Mouse (Mus musculus): ENCODE measurements around the gene Twist2.

The Twist2 gene

DNA sequence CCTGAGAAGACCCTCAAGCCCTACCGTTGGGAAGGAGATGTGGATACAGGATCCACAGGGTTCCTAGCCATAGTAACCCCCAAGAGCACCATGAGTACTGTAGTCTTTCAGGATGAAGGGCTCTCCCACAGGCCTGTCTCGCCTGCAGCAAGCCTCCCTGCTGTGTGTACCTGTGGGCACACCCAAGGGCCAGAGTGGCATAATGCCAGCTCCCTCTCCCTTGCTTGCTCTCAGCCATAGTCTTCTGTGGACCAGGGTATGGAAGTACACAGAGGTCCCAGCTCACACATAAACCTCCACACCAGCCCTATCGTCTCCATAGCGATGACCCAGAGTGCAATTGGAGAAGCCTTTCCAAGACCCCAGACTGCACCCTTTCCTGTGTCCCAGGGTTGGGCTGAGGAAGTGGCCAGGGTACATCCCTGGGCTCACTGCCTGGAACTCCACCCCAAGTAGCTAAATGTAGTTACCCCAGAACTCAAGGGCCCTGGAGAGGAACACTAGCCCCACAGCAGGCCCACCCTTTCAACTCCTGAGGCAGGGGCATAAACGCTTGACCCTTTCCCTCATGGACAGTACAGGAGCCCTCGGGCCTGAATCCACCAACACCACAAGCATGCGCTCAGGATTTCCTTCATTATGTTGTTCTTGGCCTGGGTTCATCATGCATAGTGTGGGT, 73.9 kb downstream of the Twist2 start:
- DNase-seq = no peak

GRCm38 (mm10) chr1:91878696-91879095, 77.4 kb downstream of the Twist2 start:
- DNase-seq = no peak

GRCm38 (mm10) chr1:91880156-91880555, 78.9 kb downstream of the Twist2 start:
- no peak for DNase-seq

DNA sequence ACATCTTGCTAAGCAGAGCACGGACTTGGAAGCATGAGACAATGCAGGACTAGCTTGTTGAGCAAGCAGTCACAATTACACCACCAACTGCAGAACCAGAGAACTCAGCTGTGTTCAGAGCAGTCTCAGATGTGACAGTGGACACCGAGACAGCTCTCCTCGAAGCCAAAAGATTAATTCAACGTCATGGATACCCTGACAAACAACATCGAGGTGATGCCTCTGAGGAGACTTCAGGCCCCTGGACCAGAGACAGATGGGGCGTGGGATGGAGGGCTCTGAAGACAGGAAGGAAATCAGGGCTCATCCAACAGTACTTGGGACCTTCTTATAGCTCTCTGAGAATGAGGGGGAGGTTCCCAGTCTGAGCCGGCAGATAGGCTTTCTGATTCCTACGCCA, 79.6 kb downstream of the Twist2 start:
- peak; percentile 18 for DNase-seq

DNA sequence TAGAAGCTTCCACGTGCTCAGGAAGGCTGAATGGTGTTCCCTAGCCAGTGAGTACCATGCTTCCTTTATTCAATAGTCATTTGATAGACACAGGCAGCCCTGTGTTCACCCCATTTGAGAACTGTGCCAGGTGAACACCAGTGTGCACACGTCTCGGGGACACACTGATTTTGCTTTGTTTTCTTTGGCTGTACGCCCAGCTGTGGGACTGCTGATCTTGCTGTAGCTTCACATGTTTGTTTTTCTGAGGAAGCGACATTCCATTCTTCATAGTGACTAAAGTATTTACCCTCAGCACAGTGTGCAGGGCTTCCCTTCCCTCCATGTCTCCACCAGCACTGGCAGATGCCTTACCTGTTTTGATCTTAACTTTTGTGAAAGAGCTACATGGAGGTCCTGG, 81.9 kb downstream of the Twist2 start:
- DNase-seq = peak; percentile 38

DNA sequence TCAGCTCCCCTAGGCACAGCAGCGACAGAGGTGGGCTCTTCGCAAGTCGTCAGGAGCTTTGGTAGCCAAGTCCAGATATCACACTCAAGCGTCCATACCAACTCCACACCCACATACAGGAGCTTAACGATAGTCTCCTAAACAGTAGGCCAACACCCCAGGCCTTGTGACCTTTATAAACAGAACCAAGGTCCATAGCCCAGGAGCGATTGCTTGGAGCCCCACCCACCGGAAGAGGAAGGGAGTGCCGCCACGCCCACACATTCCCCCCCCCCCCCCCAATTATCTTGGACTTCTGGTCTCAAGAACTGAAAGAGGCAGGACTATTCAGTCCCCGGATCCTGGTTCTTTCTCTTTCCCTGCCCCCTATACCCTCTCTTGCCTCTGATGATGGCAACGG, 92.3 kb downstream of the Twist2 start:
- DNase-seq = no peak

DNA sequence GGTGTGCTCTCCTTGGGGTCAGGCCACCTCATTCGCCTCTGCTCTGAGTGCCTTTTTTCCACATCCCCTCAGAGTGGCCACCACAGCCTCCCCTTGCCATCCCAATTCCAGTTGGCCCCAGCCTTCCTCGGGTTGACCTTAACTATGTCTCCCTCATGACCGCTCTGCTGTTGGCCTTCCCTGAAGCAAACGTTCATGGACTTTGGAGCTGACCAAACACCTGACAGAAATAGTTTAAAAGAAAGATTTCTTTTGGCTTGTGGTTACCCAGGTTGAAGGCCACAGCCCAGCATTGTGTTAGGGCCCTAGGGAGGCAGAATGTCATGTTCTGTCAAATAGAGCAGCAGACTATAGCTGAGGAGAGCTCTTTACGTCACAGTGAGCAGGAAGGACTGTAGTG, 93.0 kb downstream of the Twist2 start:
- no peak for DNase-seq

DNA sequence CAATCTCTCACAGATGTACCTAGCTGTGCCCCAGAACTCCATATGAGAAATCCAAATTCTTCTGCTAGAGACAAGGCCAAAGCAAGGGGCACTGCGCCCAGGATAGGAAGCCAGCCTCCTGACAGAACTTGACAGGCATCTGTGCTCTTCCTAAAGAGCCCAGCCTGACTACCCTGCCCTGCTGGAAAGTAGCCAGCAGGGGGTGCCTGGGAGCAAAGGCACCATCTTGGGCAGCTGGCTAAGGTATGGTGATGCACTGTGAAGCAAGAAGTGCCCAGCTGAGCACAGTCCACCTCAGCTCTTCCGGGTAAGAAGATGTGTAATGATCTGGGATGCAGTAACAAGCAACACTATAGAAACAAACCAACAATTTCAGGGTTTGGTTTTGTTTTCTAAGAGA, 95.8 kb downstream of the Twist2 start:
- no peak for DNase-seq

All from lung, postnatal 10 days (tissue).